Mouse (Mus musculus) adrenal gland, postnatal 10 days (tissue): ENCODE measurements at regions not wholly inside any gene's neighbourhood (a gene's known extent, or its start where the extent isn't known, plus 50 kb on each side); places are given as distances from the start of the nearest gene placed in this dataset.
A peak's percentile ranks its signal among the peaks of the same experiment; 100 is the strongest.

Source experiments
- DNase-seq: peaks from one replicate; pipeline ENCODE4 v3.0.0; 2021; ENCODE audit warnings: mixed read lengths

DNA sequence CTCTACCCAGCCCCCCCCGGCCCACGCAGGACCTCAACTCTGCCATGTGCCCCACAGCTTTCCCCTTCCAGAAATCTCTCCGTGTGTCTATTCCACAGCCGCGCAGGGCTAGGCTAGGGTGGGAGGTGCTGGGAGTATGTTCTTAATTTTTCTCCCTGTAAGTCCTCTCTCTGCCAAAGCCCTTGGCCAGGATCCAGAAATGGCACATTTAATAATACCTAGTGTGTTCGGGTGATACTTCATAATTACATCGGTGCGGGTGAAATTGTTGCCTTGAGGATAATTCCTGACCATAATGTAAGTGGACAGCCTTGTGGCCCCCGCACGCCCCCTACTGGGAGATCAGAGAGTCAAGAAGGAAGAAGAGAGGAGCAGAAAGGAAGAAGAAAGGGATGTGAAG is 1093.5 kb downstream of the Mrps31 start:
- peak; percentile 81 for DNase-seq

DNA sequence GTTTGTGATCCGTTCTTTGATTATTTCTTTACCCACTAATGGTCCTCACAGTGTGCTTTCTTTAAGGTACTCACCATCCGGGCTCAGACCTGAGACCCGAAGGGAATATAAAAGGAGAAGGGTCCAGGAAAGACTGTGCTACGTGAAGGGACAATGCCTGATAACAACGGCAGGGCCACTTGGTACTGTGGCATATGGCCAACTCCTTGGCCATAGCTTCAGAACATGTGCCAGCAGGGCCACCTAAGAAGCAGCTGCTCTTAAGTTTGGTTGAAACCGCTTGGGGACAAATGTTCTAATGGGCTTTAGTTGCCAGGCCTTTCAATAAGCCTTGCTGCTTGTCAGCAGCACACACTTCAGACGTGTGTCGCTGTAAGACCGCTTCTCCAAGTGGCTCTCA is 1094.1 kb downstream of the Mrps31 start:
- no peak for DNase-seq

GRCm38 (mm10) chr8:23505966-23506365 is 1094.8 kb downstream of the Mrps31 start:
- no peak for DNase-seq

DNA sequence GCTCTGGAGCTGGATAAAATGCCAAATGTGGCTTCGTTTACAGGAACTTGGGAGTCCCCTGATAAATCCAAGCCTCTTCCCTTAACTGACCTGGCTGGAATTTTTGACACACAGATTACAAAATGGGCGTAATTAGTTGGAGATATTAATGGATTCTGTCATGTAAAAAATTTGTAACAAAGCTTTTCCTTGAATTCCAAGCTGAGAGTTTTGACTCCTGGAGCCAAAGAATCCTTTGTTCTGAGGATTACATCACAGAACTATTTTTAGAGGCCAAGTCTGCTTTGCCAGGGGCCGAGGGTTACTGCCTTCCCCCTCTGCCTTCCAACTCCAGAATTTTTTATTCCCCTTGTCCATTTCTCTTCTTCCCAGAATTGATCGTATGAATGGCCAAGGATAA is 1096.5 kb downstream of the Mrps31 start:
- DNase-seq, result no peak

DNA sequence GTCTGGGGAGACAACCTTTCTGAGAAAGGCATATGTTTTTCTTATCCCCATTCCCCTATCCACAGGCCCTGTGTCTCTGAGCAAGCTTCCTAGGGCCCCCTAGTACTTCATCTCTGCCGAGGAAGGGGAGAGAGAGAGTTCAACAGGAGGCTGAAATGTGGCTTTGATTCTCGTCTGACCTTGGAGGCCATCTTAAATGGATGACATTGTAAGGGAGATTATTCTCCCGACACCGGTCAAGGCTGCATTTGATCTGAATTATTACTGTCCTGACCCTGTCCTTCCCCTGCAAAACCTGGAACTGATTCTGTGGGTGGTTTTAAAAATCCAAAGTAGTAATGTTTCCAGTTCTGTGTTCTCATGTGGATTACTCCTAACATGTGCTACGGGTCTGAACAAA is 1098.9 kb downstream of the Mrps31 start:
- DNase-seq, result peak; percentile 41

- DNase-seq, result peak; percentile 20
Measured at GRCm38 (mm10) chr8:23510561-23510960, 1099.4 kb downstream of the Mrps31 start.

DNA sequence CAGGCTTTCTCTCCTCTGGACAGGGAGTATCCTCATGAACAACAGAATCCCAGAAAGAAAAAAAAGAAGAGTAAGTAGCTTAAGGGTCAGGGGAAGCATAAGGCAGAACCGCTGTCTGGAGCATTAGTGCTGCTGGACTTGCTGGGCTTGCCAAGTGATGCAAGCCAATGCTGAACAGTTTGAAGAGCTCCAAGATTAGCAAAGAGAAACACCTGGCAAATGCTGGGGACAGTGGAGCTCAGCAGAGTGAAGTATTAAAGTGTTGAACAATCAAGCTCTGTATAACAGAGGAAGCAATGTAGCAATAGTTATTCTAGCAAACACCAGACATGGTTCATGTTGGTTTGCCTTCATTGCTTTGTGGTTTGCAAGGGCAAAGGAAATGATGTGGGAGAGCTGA is 1100.1 kb downstream of the Mrps31 start:
- no peak for DNase-seq

DNA sequence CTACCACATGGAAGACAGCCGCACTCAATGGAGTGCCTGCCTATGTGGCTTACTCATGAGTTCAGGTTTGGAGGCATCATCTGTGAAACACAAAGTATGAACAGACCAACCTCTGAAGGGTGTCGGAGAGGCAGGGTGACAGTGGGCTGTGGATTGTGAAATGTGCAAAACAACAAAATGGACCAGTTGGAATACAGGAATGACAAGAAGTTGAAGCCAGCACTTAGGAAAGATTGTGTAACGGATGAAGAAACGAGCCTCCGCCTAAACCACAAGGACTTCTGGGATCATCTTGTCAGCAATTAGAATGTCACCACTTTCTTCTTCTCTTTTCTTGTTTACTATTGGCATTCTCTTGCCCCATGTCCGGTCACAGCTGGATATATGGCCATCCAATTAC is 1100.6 kb downstream of the Mrps31 start:
- no peak for DNase-seq

DNA sequence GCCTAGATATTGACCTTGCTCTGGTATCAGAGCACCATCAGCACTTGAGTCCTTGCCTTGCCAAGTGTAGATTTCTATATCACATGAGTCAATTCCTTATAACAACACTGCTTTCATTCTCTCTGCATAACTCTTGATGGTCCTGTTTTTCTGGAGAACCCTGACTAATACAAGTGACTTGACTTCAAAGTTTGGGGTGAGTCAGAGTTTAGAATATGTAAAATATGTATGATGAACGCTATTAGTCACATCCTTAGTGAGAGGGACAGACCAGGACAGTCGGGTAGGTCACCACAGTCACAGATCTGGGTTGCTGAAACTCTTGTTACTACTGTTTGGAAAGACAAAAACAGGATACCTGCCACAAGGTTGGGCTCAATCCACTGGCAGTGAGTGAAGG is 1105.3 kb downstream of the Mrps31 start:
- DNase-seq, result no peak

DNA sequence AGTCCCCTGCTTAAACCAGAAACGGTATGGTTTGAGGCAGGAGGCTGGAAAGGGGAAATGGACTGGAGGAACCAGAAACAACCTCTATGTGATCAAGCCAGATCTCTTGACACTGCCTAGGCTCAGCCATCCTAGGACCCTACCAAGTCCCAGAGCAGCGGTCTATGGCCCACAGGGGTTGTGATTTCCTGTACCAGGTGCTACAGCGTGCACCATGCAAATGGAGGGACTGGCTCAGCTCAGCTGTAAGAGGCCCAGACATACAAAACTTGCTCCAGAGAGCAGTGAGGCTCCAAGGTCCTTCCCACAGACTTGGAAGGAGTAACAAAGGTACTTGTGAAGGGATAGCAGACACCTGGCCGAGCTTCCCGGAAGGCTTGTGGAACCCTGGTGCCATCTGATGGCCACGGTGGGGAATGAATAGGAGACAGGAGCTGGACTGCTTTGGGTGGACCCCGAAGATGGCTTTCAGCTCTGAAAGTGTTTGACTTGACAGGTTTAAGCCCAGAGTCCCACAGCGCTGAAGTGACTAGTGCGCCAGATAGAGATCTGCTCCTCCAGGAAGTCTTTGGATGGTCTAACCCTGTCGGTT is 1120.5 kb downstream of the Mrps31 start:
- DNase-seq, result peak; percentile 59

- no peak for DNase-seq
Measured at GRCm38 (mm10) chr8:23537681-23538359, 1126.7 kb downstream of the Mrps31 start.

GRCm38 (mm10) chr8:23553565-23554473 is 1142.7 kb downstream of the Mrps31 start:
- DNase-seq, result no peak

DNA sequence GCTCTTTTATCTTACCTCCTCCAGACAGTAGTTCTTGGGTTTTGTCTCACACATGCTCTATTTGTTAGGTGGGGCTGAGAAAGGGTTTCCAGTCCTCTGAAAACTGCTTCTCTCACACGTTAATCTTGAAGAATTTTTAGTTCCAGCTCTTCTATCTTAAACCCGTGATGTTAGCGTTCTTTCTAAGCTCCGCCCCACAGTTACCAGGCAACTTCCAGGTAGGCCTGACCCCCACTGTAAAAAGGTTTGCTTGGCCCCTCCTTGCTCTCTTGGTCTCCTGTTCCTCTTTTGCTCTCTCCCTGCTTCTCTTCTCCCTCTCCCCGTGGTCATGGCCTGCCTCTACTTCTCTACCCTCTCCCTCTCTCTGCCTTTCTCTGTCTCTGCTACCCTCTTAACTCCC is 1149.7 kb downstream of the Mrps31 start:
- DNase-seq, result no peak

- DNase-seq, result no peak
Measured at GRCm38 (mm10) chr8:23561683-23562385, 1150.7 kb downstream of the Mrps31 start.

GRCm38 (mm10) chr8:23562504-23562903 is 1151.3 kb downstream of the Mrps31 start:
- no peak for DNase-seq

DNA sequence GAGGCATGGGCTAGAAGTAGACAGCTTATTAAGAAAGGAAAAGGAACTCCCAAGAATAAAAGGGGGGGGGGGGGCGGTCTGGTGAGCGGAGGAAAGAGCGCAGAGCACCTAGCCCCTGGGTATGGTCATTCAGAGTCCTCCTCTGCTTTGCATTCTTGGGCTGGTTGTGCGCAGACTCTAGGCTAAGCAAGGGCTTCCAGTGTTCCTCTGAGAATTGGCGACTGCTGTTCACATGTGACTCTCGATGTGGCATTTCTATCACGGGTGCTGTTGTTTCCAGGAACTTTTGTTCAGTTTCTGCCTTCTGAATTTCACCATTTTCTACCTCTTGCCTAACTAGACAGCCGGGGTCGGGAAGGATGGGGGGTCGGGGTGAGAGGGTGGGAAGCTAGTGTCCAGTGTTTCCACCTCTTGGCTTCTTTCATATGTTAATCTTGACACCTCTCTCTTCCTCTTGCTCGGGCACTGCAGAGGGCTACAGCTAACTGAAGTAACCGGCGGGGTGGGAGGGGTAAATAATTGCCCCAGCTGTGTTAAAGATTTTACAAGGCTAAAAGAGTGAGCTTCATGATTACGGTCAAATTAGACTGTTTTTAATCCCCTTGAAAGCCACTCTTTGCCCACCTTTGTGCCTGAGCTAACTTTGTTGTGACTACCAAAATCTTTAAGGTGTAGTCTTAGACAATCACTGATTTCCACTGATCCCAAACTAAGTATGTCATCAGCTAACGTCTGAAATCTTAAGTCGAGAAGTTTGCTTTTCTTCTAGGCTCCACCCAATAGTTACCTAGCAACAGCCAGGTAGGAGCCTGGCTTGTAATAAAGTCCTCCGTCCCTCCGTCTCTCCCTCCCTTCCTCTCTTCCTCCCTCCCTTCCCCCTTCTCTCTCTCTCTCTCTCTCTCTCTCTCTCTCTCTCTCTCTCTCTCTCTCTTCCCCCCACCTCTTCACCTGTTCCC is 1152.2 kb downstream of the Mrps31 start:
- no peak for DNase-seq

GRCm38 (mm10) chr8:23567906-23568305 is 1156.7 kb downstream of the Mrps31 start:
- DNase-seq, result no peak

GRCm38 (mm10) chr8:23571338-23571737 is 1154.3 kb downstream of the Adam3 start:
- DNase-seq, result no peak

- DNase-seq, result no peak
Measured at GRCm38 (mm10) chr8:23580106-23580505, 1145.5 kb downstream of the Adam3 start.

DNA sequence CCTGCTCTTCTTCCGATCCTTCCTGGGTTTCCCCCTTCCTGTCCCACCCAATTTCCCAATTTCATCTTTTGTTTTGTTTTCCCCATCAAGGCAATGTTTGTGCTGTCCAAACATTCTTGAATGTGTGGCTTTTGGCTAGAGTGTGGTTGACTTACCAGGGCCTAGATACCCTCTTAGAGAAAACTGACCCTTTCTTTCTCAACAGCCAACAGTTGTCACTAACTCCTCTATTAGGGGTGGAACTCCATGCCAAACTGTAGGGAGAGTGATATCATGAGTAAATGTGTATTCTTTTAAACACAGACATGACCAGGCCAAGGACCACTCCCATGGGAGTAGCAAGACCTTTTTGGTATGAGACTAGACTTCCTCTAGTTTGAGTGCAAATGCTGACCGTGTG is 1145.0 kb downstream of the Adam3 start:
- no peak for DNase-seq
